Mouse (Mus musculus): Measurements from ENCODE around the gene Tie1. TPM values are rescaled to one million over a fixed set of nuclear protein-coding genes. Genes with fewer than 3 reads are reported as not detected.

Tie1 gene
- under 1 TPM in 1 of 2 experiments, not detected in 1; 0.59 TPM for polyA plus RNA-seq (2017; shearing (Covaris generic))

GRCm38 (mm10) chr4:118489717-118490132, at the start of gene Tie1:
Tie1 (minus strand) TSS chr4:118490061.

DNA sequence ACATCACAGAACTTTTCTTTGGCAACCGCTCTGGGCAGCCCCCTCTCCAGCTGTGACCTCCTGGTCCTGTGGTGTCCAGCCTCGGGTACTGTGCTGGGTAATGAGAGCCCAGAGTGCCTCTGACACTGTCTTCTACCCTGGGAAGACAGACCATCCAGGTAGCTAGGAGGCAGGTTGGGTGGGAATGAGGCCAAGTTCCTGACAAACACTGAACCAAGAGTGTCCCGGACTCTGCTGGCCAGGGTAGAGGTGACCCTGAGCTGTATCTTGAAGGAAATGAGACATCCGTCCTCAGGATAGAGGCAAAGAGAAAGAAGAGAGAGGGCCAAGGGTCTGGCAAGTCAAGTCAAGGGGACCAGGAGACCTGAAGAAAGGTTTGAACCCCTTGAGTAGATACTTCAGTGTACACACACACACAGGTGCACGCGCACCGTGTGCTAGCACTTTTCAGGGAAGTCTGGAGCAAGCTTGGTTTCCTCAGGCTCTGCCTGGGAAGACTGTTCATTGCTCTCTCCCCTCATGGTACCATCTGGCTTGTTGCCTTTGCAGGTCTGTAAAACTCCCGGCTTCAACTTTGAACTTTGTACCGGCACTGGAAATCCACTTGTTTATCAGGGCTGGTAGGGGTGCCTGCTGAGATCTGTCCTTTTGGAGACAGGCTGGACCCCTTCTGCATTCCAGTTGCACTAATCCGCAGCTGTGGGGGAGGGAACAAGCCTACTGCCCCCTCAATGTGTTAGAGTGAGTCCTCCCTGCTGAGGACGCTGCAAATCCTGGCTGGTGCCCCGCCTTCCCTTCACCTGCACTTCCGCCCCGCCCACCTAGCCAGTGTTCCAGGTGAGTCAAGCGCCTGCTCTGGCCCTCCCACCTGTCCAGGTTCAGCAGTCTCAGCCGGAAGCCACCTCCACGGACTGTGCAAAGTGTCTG, 36.8 kb upstream of the Tie1 start, which contains the start of gene 2610528J11Rik:
2610528J11Rik (plus strand) TSS at position 592 of the 927 bp plus-strand sequence.

DNA sequence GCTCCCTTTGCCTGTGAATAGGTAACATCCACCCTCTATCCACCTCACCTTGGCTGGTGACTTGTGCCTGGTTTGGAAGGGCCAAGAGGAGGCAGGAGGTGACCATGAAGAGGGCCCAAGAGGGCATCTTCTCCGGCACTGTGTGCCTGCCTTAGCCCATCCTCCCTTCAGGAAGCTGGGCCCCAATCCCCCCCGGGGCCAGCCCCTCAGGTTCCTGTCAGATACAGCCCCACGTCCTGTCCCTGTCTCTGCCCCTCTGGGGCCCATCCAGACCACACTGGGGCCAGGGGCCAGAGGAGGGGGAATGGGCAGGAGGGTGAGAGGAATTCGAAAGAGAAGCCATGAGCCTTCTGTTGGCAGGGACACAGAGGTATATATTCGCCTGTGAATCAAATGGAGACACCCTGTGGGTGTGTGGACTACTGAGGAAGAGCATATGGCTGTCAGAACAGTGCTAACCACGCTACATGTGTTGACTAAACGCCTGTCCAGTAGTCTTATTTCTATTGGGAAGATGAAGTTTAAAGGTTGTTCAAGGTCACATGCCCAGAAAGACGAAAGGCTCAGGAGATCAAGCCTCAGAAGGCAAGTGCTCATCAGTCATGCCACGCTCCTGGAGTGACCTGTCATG, 32.4 kb downstream of the Tie1 start, which contains the start of gene Mpl:
Mpl (minus strand) TSS at position 169 of the 631 bp plus-strand sequence.

DNA sequence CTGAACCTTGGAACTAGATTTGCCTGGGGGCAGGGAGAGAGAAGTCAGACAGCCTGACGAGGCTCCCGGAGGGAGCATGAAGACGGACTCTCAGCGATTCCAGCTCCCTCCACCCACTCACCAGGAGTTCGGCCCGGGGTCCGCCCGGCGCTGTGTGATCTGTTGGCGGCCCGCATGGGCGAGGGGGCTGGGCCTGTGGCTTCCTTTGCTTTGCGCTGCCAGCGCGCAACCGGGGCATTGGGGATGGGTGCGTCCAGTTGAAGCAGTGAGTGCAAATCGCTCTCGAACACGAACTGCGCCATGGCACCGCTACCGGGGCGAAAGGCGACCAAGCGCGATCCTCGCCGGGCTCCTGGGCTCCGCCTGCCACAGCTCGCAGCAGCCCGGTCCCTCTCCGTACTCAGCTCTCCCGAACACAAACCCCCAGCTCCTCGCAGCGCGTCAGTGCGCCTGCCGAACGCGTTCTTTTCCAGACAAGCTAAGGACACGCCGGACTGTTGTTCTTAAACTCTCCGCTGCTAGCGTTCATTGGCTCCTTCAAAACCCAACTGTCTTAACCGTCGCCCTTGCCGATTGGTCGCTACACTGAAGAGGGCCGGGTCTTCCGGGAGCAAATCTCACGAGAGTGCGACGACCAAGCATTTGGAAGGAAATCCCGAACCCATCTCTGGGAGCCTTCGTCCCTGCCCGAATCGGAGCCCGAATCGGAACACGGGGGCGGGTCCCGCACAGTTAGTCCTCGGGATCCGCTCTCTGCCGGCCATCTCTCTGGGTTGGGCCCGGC, 52.8 kb downstream of the Tie1 start, which contains the start of gene Cdc20:
Cdc20 (minus strand) TSS at position 533 of the 784 bp plus-strand sequence.

GRCm38 (mm10) chr4:118427768-118428451, 62.0 kb downstream of the Tie1 start, which contains the start of gene Elovl1:
Elovl1 (plus strand) TSS chr4:118428093.

Other genes with a start within 250 kb of the Tie1 start
- gene Ptprf, start 198.7 kb downstream of the Tie1 start, polyA plus RNA-seq (2017; shearing (Covaris generic)) = 1 to 10 TPM in 1 of 2 experiments, under 1 TPM in 1; 0.57 to 2.4 TPM
- gene Szt2, start 80.8 kb downstream of the Tie1 start, polyA plus RNA-seq (2017; shearing (Covaris generic)) = 10 to 100 TPM; 12.9 to 13.0 TPM
- gene Med8, start 80.7 kb downstream of the Tie1 start, polyA plus RNA-seq (2017; shearing (Covaris generic)) = 100 to 1,000 TPM in 1 of 2 experiments, 10 to 100 TPM in 1; 97.0 to 116 TPM
- gene Elovl1, start 62.0 kb downstream of the Tie1 start, polyA plus RNA-seq (2017; shearing (Covaris generic)) = 100 to 1,000 TPM; 138 to 167 TPM
- gene Cdc20, start 52.7 kb downstream of the Tie1 start, polyA plus RNA-seq (2017; shearing (Covaris generic)) = 1 to 10 TPM; 7.9 to 8.7 TPM
- under 1 TPM; 0.14 to 0.40 TPM for gene Mpl, start 32.5 kb downstream of the Tie1 start, polyA plus RNA-seq (2017; shearing (Covaris generic))
- gene 2610528J11Rik, start 36.9 kb upstream of the Tie1 start, polyA plus RNA-seq (2017; shearing (Covaris generic)) = under 1 TPM in 1 of 2 experiments, not detected in 1; 0.17 TPM
- under 1 TPM in 1 of 2 experiments, not detected in 1; 0.28 TPM for gene Tmem125, start 54.0 kb upstream of the Tie1 start, polyA plus RNA-seq (2017; shearing (Covaris generic))
- gene Cfap57, start 130.7 kb upstream of the Tie1 start, polyA plus RNA-seq (2017; shearing (Covaris generic)) = under 1 TPM; 0.08 to 0.42 TPM
- 100 to 1,000 TPM; 149 to 167 TPM for gene Ebna1bp2, start 130.7 kb upstream of the Tie1 start, polyA plus RNA-seq (2017; shearing (Covaris generic))
- gene Olfr62, start 168.9 kb upstream of the Tie1 start, polyA plus RNA-seq (2017; shearing (Covaris generic)) = not detected
- not detected for gene Olfr1342, start 202.7 kb upstream of the Tie1 start, polyA plus RNA-seq (2017; shearing (Covaris generic))
- gene Olfr1341, start 213.5 kb upstream of the Tie1 start, polyA plus RNA-seq (2017; shearing (Covaris generic)) = 1 to 10 TPM in 1 of 2 experiments, under 1 TPM in 1; 0.43 to 2.0 TPM
- under 1 TPM in 1 of 2 experiments, not detected in 1; 0.10 TPM for gene Olfr1340, start 230.1 kb upstream of the Tie1 start, polyA plus RNA-seq (2017; shearing (Covaris generic))
- gene Olfr1339, start 242.1 kb upstream of the Tie1 start, polyA plus RNA-seq (2017; shearing (Covaris generic)) = not detected

Measured in inflammation-experienced regulatory T-cells (primary cell).